Mouse (Mus musculus): Measurements from ENCODE around the gene Polr2g. TPM values are rescaled to one million over a fixed set of nuclear protein-coding genes. Genes with fewer than 3 reads are reported as not detected.

Gene Polr2g
- total RNA-seq, 4 experiments from 2014 or later: 101 to 122 (median 109) TPM

GRCm38 (mm10) chr19:8818801-8819595 is 20.6 kb upstream of the Polr2g start, which contains the start of gene Ttc9c:
Gene Ttc9c (minus strand): TSS chr19:8819333.
- peak; percentile 97 to 98 for DNase-seq (ENCODE audit: low spot score in 2 of 2)

- DNase-seq (ENCODE audit: low spot score in 2 of 2): no peak
Measured at GRCm38 (mm10) chr19:8818301-8818798, 20.0 kb upstream of the Polr2g start.

GRCm38 (mm10) chr19:8817001-8817400 is 18.6 kb upstream of the Polr2g start:
- no peak for DNase-seq (ENCODE audit: low spot score in 2 of 2)

- no peak for DNase-seq (ENCODE audit: low spot score in 2 of 2)
Measured at GRCm38 (mm10) chr19:8815812-8816211, 17.4 kb upstream of the Polr2g start.

- DNase-seq (ENCODE audit: low spot score in 2 of 2): no peak
Measured at GRCm38 (mm10) chr19:8806810-8807209, 8.4 kb upstream of the Polr2g start.

GRCm38 (mm10) chr19:8803879-8804660 is 5.7 kb upstream of the Polr2g start:
- no peak for DNase-seq (ENCODE audit: low spot score in 2 of 2)

GRCm38 (mm10) chr19:8803204-8803780 is 4.9 kb upstream of the Polr2g start:
- no peak for DNase-seq (ENCODE audit: low spot score in 2 of 2)

GRCm38 (mm10) chr19:8802130-8802821 is 3.9 kb upstream of the Polr2g start, which contains the start of gene Zbtb3:
Gene Zbtb3 (plus strand): TSS chr19:8802555.
- peak; percentile 96 to 98 for DNase-seq (ENCODE audit: low spot score in 2 of 2)

GRCm38 (mm10) chr19:8798947-8799315 is 554 bp upstream of the Polr2g start:
- no peak for DNase-seq (ENCODE audit: low spot score in 2 of 2)

- DNase-seq (ENCODE audit: low spot score in 2 of 2): no peak
Measured at GRCm38 (mm10) chr19:8790171-8790570, 8.2 kb downstream of the Polr2g start.

- DNase-seq (ENCODE audit: low spot score in 2 of 2): peak in 1 of 2 experiments; percentile 43
Measured at GRCm38 (mm10) chr19:8789171-8789570, 9.2 kb downstream of the Polr2g start.

GRCm38 (mm10) chr19:8788521-8788920 is 9.9 kb downstream of the Polr2g start:
- DNase-seq (ENCODE audit: low spot score in 2 of 2): no peak

- DNase-seq (ENCODE audit: low spot score in 2 of 2): peak; percentile 94 to 95
Measured at GRCm38 (mm10) chr19:8786008-8786781, 12.2 kb downstream of the Polr2g start, which contains the start of gene Taf6l. Gene Taf6l (minus strand): TSS chr19:8786417.

- DNase-seq (ENCODE audit: low spot score in 2 of 2): peak in 1 of 2 experiments; percentile 33
Measured at GRCm38 (mm10) chr19:8774951-8775421, 23.4 kb downstream of the Polr2g start.

GRCm38 (mm10) chr19:8774086-8774835 is 24.1 kb downstream of the Polr2g start, which contains the start of gene Tmem179b:
Gene Tmem179b (minus strand): TSS chr19:8774467.
- DNase-seq (ENCODE audit: low spot score in 2 of 2): peak; percentile 94 to 95

GRCm38 (mm10) chr19:8773409-8773808 is 25.0 kb downstream of the Polr2g start:
- no peak for DNase-seq (ENCODE audit: low spot score in 2 of 2)

- no peak for DNase-seq (ENCODE audit: low spot score in 2 of 2)
Measured at GRCm38 (mm10) chr19:8772996-8773395, 25.4 kb downstream of the Polr2g start.

GRCm38 (mm10) chr19:8770567-8771270 is 27.7 kb downstream of the Polr2g start, which contains the start of gene Tmem223:
Gene Tmem223 (plus strand): TSS chr19:8770996.
- peak; percentile 72 to 80 for DNase-seq (ENCODE audit: low spot score in 2 of 2)

- no peak for DNase-seq (ENCODE audit: low spot score in 2 of 2)
Measured at GRCm38 (mm10) chr19:8765562-8765961, 32.8 kb downstream of the Polr2g start.
